Comparison of ENCODE assay signal across 10 mouse cellular contexts in the genomic region with DNA sequence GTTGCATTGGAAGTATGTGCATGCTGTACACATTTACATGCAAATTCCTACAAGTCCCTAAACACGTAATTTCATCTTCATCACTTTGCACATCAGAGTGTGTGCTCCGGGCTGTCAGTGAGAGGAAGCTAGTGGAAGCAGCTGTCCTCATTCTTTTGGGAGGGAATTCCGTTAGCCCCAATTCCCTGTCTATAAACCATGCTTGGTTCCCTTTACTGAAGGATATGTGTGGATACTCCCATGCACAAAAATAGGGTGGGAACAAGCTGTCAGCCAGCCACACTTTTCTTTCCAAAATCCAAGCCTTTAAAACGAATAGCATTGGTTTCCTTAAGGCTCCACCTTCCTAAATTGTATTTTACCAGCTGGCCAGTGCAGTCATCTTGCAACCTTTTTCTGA. TPM values are rescaled to one million over a fixed set of nuclear protein-coding genes. Genes with fewer than 3 reads are reported as not detected.
A peak's percentile ranks its signal among the peaks of the same experiment; 100 is the strongest.
DNase-seq lines count a peak whose midpoint lies in the region; ATAC-seq lines count a peak whose summit lies in the region.
"Had no signal": no experiment of that assay in that cellular context is flagged by ENCODE, and none has a peak within 500 bp of the region (broad histone marks: within the 10 kb centered on the region; RNA-seq: fewer than 3 reads in every experiment).

No protein-coding gene starts in this region.

- no peak for ATAC-seq in forebrain, embryonic 13.5 days
- no peak for ATAC-seq in neural tube, embryonic 14.5 days (ENCODE audit: low read depth)
- ATAC-seq in kidney, embryonic 14.5 days (ENCODE audit: low FRiP score, low TSS enrichment) = no peak

- peak; percentile 27 to 50 for DNase-seq in right cerebral cortex, adult 2 months (ENCODE audit: low spot score in 2 of 2)
- no peak for DNase-seq in right cerebral cortex, adult 18-20 months
- no peak for DNase-seq in limb, embryonic 10.5 days (ENCODE audit: low spot score)
- no peak for DNase-seq in B cell, adult 2 months
- DNase-seq: adrenal gland, adult 8-10 months; lung, adult 2 months had no signal

- 33% methylated on average over 4 of the region's 4 CpGs for WGBS in forebrain, embryonic 13.5 days
- 18% methylated on average over 4 of the region's 4 CpGs for WGBS in limb, embryonic 10.5 days
- 17% methylated on average over 4 of the region's 4 CpGs for WGBS in neural tube, embryonic 14.5 days
- WGBS in kidney, embryonic 14.5 days = 14% methylated on average over 4 of the region's 4 CpGs

- H3K9me3 ChIP-seq in forebrain, embryonic 13.5 days (replicated peaks) = no peaks in the 10 kb centered on the region
- H3K9me3 ChIP-seq in limb, embryonic 10.5 days (replicated peaks) = no peaks in the 10 kb centered on the region
- no peaks in the 10 kb centered on the region for H3K9me3 ChIP-seq in neural tube, embryonic 14.5 days (ENCODE audit: control insufficient read depth, low read length)
- no peaks in the 10 kb centered on the region for H3K9me3 ChIP-seq in kidney, embryonic 14.5 days (ENCODE audit: control insufficient read depth, low read length)

- peak overlapping the region; percentile 84 for H3K27ac ChIP-seq in forebrain, embryonic 13.5 days
- no peak overlapping the region for H3K27ac ChIP-seq in limb, embryonic 10.5 days
- peak overlapping the region; percentile 80 for H3K27ac ChIP-seq in neural tube, embryonic 14.5 days (ENCODE audit: low read depth, low read length)
- no peak overlapping the region for H3K27ac ChIP-seq in kidney, embryonic 14.5 days (ENCODE audit: low read depth, low read length)

- no peaks in the 10 kb centered on the region for H3K36me3 ChIP-seq in forebrain, embryonic 13.5 days (ENCODE audit: poor library complexity, severe bottlenecking)
- no peaks in the 10 kb centered on the region for H3K36me3 ChIP-seq in limb, embryonic 10.5 days
- H3K36me3 ChIP-seq in neural tube, embryonic 14.5 days (ENCODE audit: control insufficient read depth, insufficient read depth, low read length) = no peaks in the 10 kb centered on the region
- H3K36me3 ChIP-seq in kidney, embryonic 14.5 days (ENCODE audit: control insufficient read depth, insufficient read depth, low read length) = no peaks in the 10 kb centered on the region

- peaks cover 33% of the 10 kb centered on the region for H3K4me1 ChIP-seq in forebrain, embryonic 13.5 days
- peaks cover 48% of the 10 kb centered on the region for H3K4me1 ChIP-seq in limb, embryonic 10.5 days
- peaks cover 4% of the 10 kb centered on the region; the same call in 1 of the 2 replicates for H3K4me1 ChIP-seq in neural tube, embryonic 14.5 days (ENCODE audit: control insufficient read depth, insufficient read depth, low read length)
- peaks cover 14% of the 10 kb centered on the region for H3K4me1 ChIP-seq in kidney, embryonic 14.5 days (ENCODE audit: control insufficient read depth, insufficient read depth, low read length)

- H3K27me3 ChIP-seq in forebrain, embryonic 13.5 days = no peaks in the 10 kb centered on the region
- no peaks in the 10 kb centered on the region for H3K27me3 ChIP-seq in limb, embryonic 10.5 days (ENCODE audit: low read depth, poor library complexity, severe bottlenecking)
- H3K27me3 ChIP-seq in neural tube, embryonic 14.5 days (ENCODE audit: control insufficient read depth, insufficient read depth, low read length) = no peaks in the 10 kb centered on the region
- no peaks in the 10 kb centered on the region for H3K27me3 ChIP-seq in kidney, embryonic 14.5 days (ENCODE audit: control insufficient read depth, insufficient read depth, low read length)

- peak overlapping the region; percentile 55 for H3K4me3 ChIP-seq in forebrain, embryonic 13.5 days
- peak overlapping the region; percentile 56 for H3K4me3 ChIP-seq in limb, embryonic 10.5 days
- peak overlapping the region; percentile 54 for H3K4me3 ChIP-seq in neural tube, embryonic 14.5 days (ENCODE audit: low read depth, low read length)
- no peak overlapping the region for H3K4me3 ChIP-seq in kidney, embryonic 14.5 days (ENCODE audit: low read length)
- H3K4me3 ChIP-seq: myocyte had no signal

- H3K4me2 ChIP-seq in forebrain, embryonic 13.5 days = peak overlapping the region; percentile 78
- peak overlapping the region; percentile 49 for H3K4me2 ChIP-seq in neural tube, embryonic 14.5 days (ENCODE audit: low read depth, low read length)
- no peak overlapping the region; the same call in 1 of the 2 replicates for H3K4me2 ChIP-seq in kidney, embryonic 14.5 days (replicated peaks; ENCODE audit: low read depth, low read length)

- H3K9ac ChIP-seq in forebrain, embryonic 13.5 days = peak overlapping the region; percentile 70
- peak overlapping the region; percentile 72 for H3K9ac ChIP-seq in neural tube, embryonic 14.5 days (replicated peaks; ENCODE audit: low read depth, low read length)
- no peak overlapping the region for H3K9ac ChIP-seq in kidney, embryonic 14.5 days (ENCODE audit: low read depth, low read length)

RNA-seq across cellular contexts. Expression of a gene that starts 2.1 kb away (rescaled TPM):
- 389 and 408 TPM in 2 replicates for polyA plus RNA-seq in forebrain, embryonic 13.5 days (2015; fragmentation: Nextera tagmentation; extraction: Ambion mirVana)
- 40.6 and 51.2 TPM in 2 replicates for polyA plus RNA-seq in limb, embryonic 10.5 days (2016; fragmentation: Nextera tagmentation; extraction: Ambion mirVana)
- polyA plus RNA-seq in neural tube, embryonic 14.5 days (2014; fragmentation: Nextera tagmentation; extraction: Ambion mirVana) = 1,379 and 1,510 TPM in 2 replicates
- polyA plus RNA-seq in kidney, embryonic 14.5 days (2014; fragmentation: Nextera tagmentation; extraction: Ambion mirVana) = 13.3 and 18.9 TPM in 2 replicates

Comparison
In these comparisons a context has a peak if more than half of its experiments do, and no peak if none do; other contexts are left out.
1. DNase-seq: peak in right cerebral cortex, adult 2 months (2 of 2); none in right cerebral cortex, adult 18-20 months (single experiment), limb, embryonic 10.5 days (single experiment) and B cell, adult 2 months (0 of 2).
2. H3K27ac ChIP-seq: peak in forebrain, embryonic 13.5 days (single experiment) and neural tube, embryonic 14.5 days (single experiment); none in limb, embryonic 10.5 days (single experiment) and kidney, embryonic 14.5 days (single experiment).